Mouse (Mus musculus) limb, embryonic 15.5 days (tissue): Measurements from ENCODE around the gene Mapk1ip1l. TPM values are rescaled to one million over a fixed set of nuclear protein-coding genes. Genes with fewer than 3 reads are reported as not detected.

ENCODE experiments used
- ATAC-seq: fragments of 200-750 bp; cut with Nextera tagmentation; 2 replicates; pipeline ENCODE4 v1.8.0; 2017; ENCODE audit warnings: low read depth, moderate TSS enrichment; ENCODE audit not compliant: insufficient number of reproducible peaks, low FRiP score, low TSS enrichment
- H3K27ac ChIP-seq: fragments of 300-500 bp; sonication (generic); 2 replicates; pipeline ENCODE4 v1.5.1; 2015; ENCODE audit warnings: moderate library complexity, mild to moderate bottlenecking, inconsistent platforms
- H3K27me3 ChIP-seq: fragments of 300-500 bp; sonication (generic); 2 replicates; pipeline ENCODE4 v1.6.1; 2015; ENCODE audit warnings: inconsistent platforms
- H3K36me3 ChIP-seq: fragments of 300-500 bp; sonication (generic); 2 replicates; pipeline ENCODE4 v1.6.1; 2015; ENCODE audit warnings: inconsistent platforms
- H3K4me1 ChIP-seq: fragments of 300-500 bp; sonication (generic); 2 replicates; pipeline ENCODE4 v1.6.1; 2015; ENCODE audit warnings: inconsistent platforms
- H3K4me2 ChIP-seq: fragments of 300-500 bp; sonication (generic); 2 replicates; pipeline ENCODE4 v1.6.1; 2015; ENCODE audit warnings: mild to moderate bottlenecking, inconsistent platforms
- H3K4me3 ChIP-seq: fragments of 300-500 bp; sonication (generic); 2 replicates; pipeline ENCODE4 v1.5.1; 2015; ENCODE audit warnings: mild to moderate bottlenecking, inconsistent platforms
- H3K9ac ChIP-seq: fragments of 300-500 bp; sonication (generic); 2 replicates; pipeline ENCODE4 v1.6.1; 2015; ENCODE audit warnings: inconsistent platforms
- H3K9me3 ChIP-seq: fragments of 300-500 bp; sonication (generic); 2 replicates; pipeline ENCODE4 v1.6.1; 2016; ENCODE audit warnings: inconsistent platforms
- WGBS: fragments of 180-500 bp; shearing (Covaris S2); methylation state at CpG from one replicate; pipeline ENCODE4 v1.1.7; 2015; 5-methylcytosine and 5-hydroxymethylcytosine counted together
- polyA plus RNA-seq: library from polyadenylated mRNA; unstranded; fragments of >200 nt; fragmentation: Nextera tagmentation; extraction: Ambion mirVana; gene quantifications from 2 replicates; pipeline ENCODE4 v1.2.1, GENCODE M21; 2015

The Mapk1ip1l gene
- polyA plus RNA-seq, result 59.9 and 60.4 TPM in 2 replicates

GRCm38 (mm10) chr14:47297785-47298407 is at the start of gene Mapk1ip1l:
TSS of gene Mapk1ip1l (plus strand) at chr14:47298266.
- under 1% methylated on average over 34 of the region's 34 CpGs for WGBS
- Histone ChIP-seq H3K4me2 (peak within 1 kb of the TSS; percentile 63), H3K27me3 (no peaks in the 10 kb centered on the region), H3K36me3 (peaks cover 5% of the 10 kb centered on the region; the same call in 1 of the 2 replicates), H3K4me3 (peak within 1 kb of the TSS; percentile 74), H3K9ac (peak within 1 kb of the TSS; percentile 96), H3K27ac (peak within 1 kb of the TSS; percentile 96), H3K4me1 (peaks cover 17% of the 10 kb centered on the region), H3K9me3 (no peaks in the 10 kb centered on the region)
- ATAC-seq, result peak; percentile 79

- Histone ChIP-seq H3K27ac (no peak overlapping the region), H3K4me1 (no peaks in the 10 kb centered on the region), H3K4me2 (no peak overlapping the region), H3K9me3 (no peaks in the 10 kb centered on the region), H3K4me3 (no peak overlapping the region), H3K27me3 (no peaks in the 10 kb centered on the region), H3K36me3 (peaks cover 46% of the 10 kb centered on the region), H3K9ac (no peak overlapping the region)
- no peak for ATAC-seq
- WGBS, result 88% methylated on average over 6 of the region's 6 CpGs
These were observed 48.2 kb upstream of the Mapk1ip1l start for GRCm38 (mm10) chr14:47249839-47250238.

GRCm38 (mm10) chr14:47264866-47265265 is 33.2 kb upstream of the Mapk1ip1l start:
- no peak for ATAC-seq
- Histone ChIP-seq H3K36me3 (peaks cover 32% of the 10 kb centered on the region), H3K9me3 (no peaks in the 10 kb centered on the region), H3K4me3 (no peak overlapping the region), H3K27me3 (no peaks in the 10 kb centered on the region), H3K27ac (no peak overlapping the region), H3K4me1 (no peaks in the 10 kb centered on the region), H3K9ac (no peak overlapping the region), H3K4me2 (no peak overlapping the region)
- 94% methylated on average over 3 of the region's 3 CpGs for WGBS

GRCm38 (mm10) chr14:47265829-47266228 is 32.2 kb upstream of the Mapk1ip1l start:
- H3K27me3 ChIP-seq, result no peaks in the 10 kb centered on the region
- H3K36me3 ChIP-seq, result peaks cover 31% of the 10 kb centered on the region
- no peak overlapping the region for H3K27ac ChIP-seq
- WGBS, result 85% methylated on average over 8 of the region's 8 CpGs
- ATAC-seq, result no peak
- no peak overlapping the region for H3K4me3 ChIP-seq
- H3K9ac ChIP-seq, result no peak overlapping the region
- no peak overlapping the region for H3K4me2 ChIP-seq
- H3K4me1 ChIP-seq, result no peaks in the 10 kb centered on the region
- H3K9me3 ChIP-seq, result no peaks in the 10 kb centered on the region

- H3K27me3 ChIP-seq, result no peaks in the 10 kb centered on the region
- ATAC-seq, result no peak
- H3K36me3 ChIP-seq, result peaks cover 39% of the 10 kb centered on the region
- H3K4me3 ChIP-seq, result no peak overlapping the region
- no peaks in the 10 kb centered on the region for H3K4me1 ChIP-seq
- H3K9me3 ChIP-seq, result no peaks in the 10 kb centered on the region
- H3K27ac ChIP-seq, result no peak overlapping the region
- no peak overlapping the region for H3K4me2 ChIP-seq
- no peak overlapping the region for H3K9ac ChIP-seq
- 97% methylated on average over 4 of the region's 4 CpGs for WGBS
These were observed 29.0 kb upstream of the Mapk1ip1l start for GRCm38 (mm10) chr14:47269056-47269455.

GRCm38 (mm10) chr14:47269706-47270105 is 28.4 kb upstream of the Mapk1ip1l start:
- no peak for ATAC-seq
- H3K36me3 ChIP-seq, result peaks cover 39% of the 10 kb centered on the region

GRCm38 (mm10) chr14:47273751-47274150 is 24.3 kb upstream of the Mapk1ip1l start:
- peaks cover 23% of the 10 kb centered on the region for H3K36me3 ChIP-seq
- no peak overlapping the region for H3K4me3 ChIP-seq
- WGBS, result 38% methylated on average over 3 of the region's 3 CpGs

More at GRCm38 (mm10) chr14:47269706-47270105, 28.4 kb upstream of the Mapk1ip1l start:
- Histone ChIP-seq H3K9ac (no peak overlapping the region), H3K4me2 (no peak overlapping the region), H3K4me1 (no peaks in the 10 kb centered on the region), H3K27ac (no peak overlapping the region), H3K4me3 (no peak overlapping the region), H3K9me3 (no peaks in the 10 kb centered on the region), H3K27me3 (no peaks in the 10 kb centered on the region)
- WGBS, result 94% methylated on average over 2 of the region's 2 CpGs

GRCm38 (mm10) chr14:47275417-47275816 is 22.6 kb upstream of the Mapk1ip1l start:
- 27% methylated on average over 3 of the region's 3 CpGs for WGBS
- peaks cover 11% of the 10 kb centered on the region; the same call in 1 of the 2 replicates for H3K36me3 ChIP-seq
- no peak overlapping the region for H3K9ac ChIP-seq
- peaks cover 10% of the 10 kb centered on the region for H3K4me1 ChIP-seq
- no peak overlapping the region for H3K27ac ChIP-seq
- peak overlapping the region; percentile 76 for H3K4me2 ChIP-seq
- H3K27me3 ChIP-seq, result no peaks in the 10 kb centered on the region
- no peak for ATAC-seq
- H3K4me3 ChIP-seq, result peak overlapping the region; percentile 91
- H3K9me3 ChIP-seq, result no peaks in the 10 kb centered on the region

More at GRCm38 (mm10) chr14:47273751-47274150, 24.3 kb upstream of the Mapk1ip1l start:
- no peaks in the 10 kb centered on the region for H3K9me3 ChIP-seq
- no peaks in the 10 kb centered on the region for H3K27me3 ChIP-seq
- H3K27ac ChIP-seq, result no peak overlapping the region
- ATAC-seq, result no peak
- H3K4me1 ChIP-seq, result peaks cover 10% of the 10 kb centered on the region
- H3K9ac ChIP-seq, result no peak overlapping the region
- H3K4me2 ChIP-seq, result no peak overlapping the region

- ATAC-seq, result no peak
- 1% methylated on average over 22 of the region's 22 CpGs for WGBS
- Histone ChIP-seq H3K9ac (peak overlapping the region; percentile 82), H3K4me2 (peak overlapping the region; percentile 76), H3K4me1 (peaks cover 10% of the 10 kb centered on the region), H3K27me3 (no peaks in the 10 kb centered on the region), H3K27ac (peak overlapping the region; percentile 95), H3K9me3 (no peaks in the 10 kb centered on the region), H3K36me3 (peaks cover 8% of the 10 kb centered on the region; the same call in 1 of the 2 replicates), H3K4me3 (peak overlapping the region; percentile 91)
These were observed 21.9 kb upstream of the Mapk1ip1l start for GRCm38 (mm10) chr14:47276036-47276603.

GRCm38 (mm10) chr14:47276637-47277393 is 21.3 kb upstream of the Mapk1ip1l start, which contains the start of the genes Wdhd1 and Socs4:
TSS of gene Wdhd1 (minus strand) at chr14:47276857.
TSS of gene Socs4 (plus strand) at chr14:47276931.
- Histone ChIP-seq H3K27me3 (no peaks in the 10 kb centered on the region), H3K9ac (peak within 1 kb of the TSS; percentile 82), H3K36me3 (0 out of 2 replicates have a peak, but pooled peaks cover 2% of the 10 kb centered on the region), H3K4me3 (peak within 1 kb of the TSS; percentile 91), H3K4me2 (peak within 1 kb of the TSS; percentile 76), H3K4me1 (peaks cover 10% of the 10 kb centered on the region), H3K27ac (peak within 1 kb of the TSS; percentile 95), H3K9me3 (no peaks in the 10 kb centered on the region)
- WGBS, result under 1% methylated on average over 77 of the region's 77 CpGs
- peak; percentile 98 for ATAC-seq

GRCm38 (mm10) chr14:47279058-47279457 is 19.0 kb upstream of the Mapk1ip1l start:
- no peak overlapping the region for H3K4me2 ChIP-seq
- 79% methylated on average over 2 of the region's 2 CpGs for WGBS
- peaks cover 13% of the 10 kb centered on the region for H3K4me1 ChIP-seq
- H3K36me3 ChIP-seq, result no peaks in the 10 kb centered on the region
- no peaks in the 10 kb centered on the region for H3K27me3 ChIP-seq
- H3K9ac ChIP-seq, result no peak overlapping the region
- H3K27ac ChIP-seq, result no peak overlapping the region
- no peak for ATAC-seq
- no peak overlapping the region for H3K4me3 ChIP-seq
- no peaks in the 10 kb centered on the region for H3K9me3 ChIP-seq
